Mouse (Mus musculus): ENCODE measurements around the gene Scel. TPM values are rescaled to one million over a fixed set of nuclear protein-coding genes. Genes with fewer than 3 reads are reported as not detected.

Gene Scel
- polyA plus RNA-seq, 1 experiment, result not detected

GRCm38 (mm10) chr14:103481514-103481913, 31.6 kb upstream of the Scel start:
- TF ChIP-seq MYOD1 (IDR thresholded peaks at IDR 0.05; ENCODE audit: control insufficient read depth, insufficient read length, low read depth) (no peak), FOSL1 (IDR thresholded peaks at IDR 0.05; ENCODE audit: insufficient read depth, low read length, poor library complexity, severe bottlenecking) (no peak), CEBPB (IDR thresholded peaks at IDR 0.05; ENCODE audit: low read depth) (no peak), CTCF (IDR thresholded peaks at IDR 0.05; ENCODE audit: control insufficient read depth, insufficient read depth, insufficient read length) (no peak), MYOG (IDR thresholded peaks at IDR 0.05; ENCODE audit: control insufficient read depth, extremely low read depth, insufficient read length) (no peak), USF1 (IDR thresholded peaks at IDR 0.05; ENCODE audit: low read depth) (no peak)
- Histone ChIP-seq H3K79me2 (ENCODE audit: control insufficient read depth, insufficient read depth) (no peaks in the 10 kb centered on the region), H3K4me3 (ENCODE audit: insufficient read depth, poor library complexity, severe bottlenecking) (no peak overlapping the region), H3K27me3 (ENCODE audit: control insufficient read depth, insufficient read depth, insufficient read length) (no peaks in the 10 kb centered on the region), H3K36me3 (ENCODE audit: control insufficient read depth, insufficient read depth) (no peaks in the 10 kb centered on the region), H3K79me3 (ENCODE audit: low read depth) (no peaks in the 10 kb centered on the region), H3ac (ENCODE audit: control insufficient read depth, insufficient read length, low read depth) (no peak overlapping the region)

DNA sequence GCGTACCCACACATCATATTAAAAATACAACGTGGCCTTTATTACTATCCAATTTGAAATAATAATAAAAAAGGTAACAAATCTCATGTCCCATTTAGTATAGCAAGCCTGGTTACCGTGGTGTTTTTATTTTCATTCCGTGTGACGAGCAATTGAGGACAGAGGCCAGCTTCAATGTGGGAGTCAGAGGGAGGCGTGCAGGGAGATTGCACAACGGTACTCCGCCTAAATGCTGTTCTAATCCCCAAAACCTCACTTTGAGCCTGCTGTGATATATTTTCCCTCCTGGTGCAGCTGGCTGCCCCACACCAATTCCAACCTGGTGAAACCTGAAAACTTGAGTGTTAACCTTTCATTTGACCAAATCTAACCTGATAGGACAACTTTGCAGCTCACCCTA, 27.5 kb upstream of the Scel start:
- Histone ChIP-seq H3K27me3 (ENCODE audit: control insufficient read depth, insufficient read depth, insufficient read length) (no peaks in the 10 kb centered on the region), H3K79me2 (ENCODE audit: control insufficient read depth, insufficient read depth) (no peaks in the 10 kb centered on the region), H3K36me3 (ENCODE audit: control insufficient read depth, insufficient read depth) (no peaks in the 10 kb centered on the region), H3K4me3 (ENCODE audit: insufficient read depth, poor library complexity, severe bottlenecking) (no peak overlapping the region), H3ac (ENCODE audit: control insufficient read depth, insufficient read length, low read depth) (no peak overlapping the region), H3K79me3 (ENCODE audit: low read depth) (no peaks in the 10 kb centered on the region)
- TF ChIP-seq CTCF (IDR thresholded peaks at IDR 0.05; ENCODE audit: control insufficient read depth, insufficient read depth, insufficient read length) (no peak), MAX (IDR thresholded peaks at IDR 0.05) (no peak), FOSL1 (IDR thresholded peaks at IDR 0.05; ENCODE audit: insufficient read depth, low read length, poor library complexity, severe bottlenecking) (no peak), USF1 (IDR thresholded peaks at IDR 0.05; ENCODE audit: low read depth) (no peak), CEBPB (IDR thresholded peaks at IDR 0.05; ENCODE audit: low read depth) (no peak), MYOG (IDR thresholded peaks at IDR 0.05; ENCODE audit: control insufficient read depth, extremely low read depth, insufficient read length) (no peak), MYOD1 (IDR thresholded peaks at IDR 0.05; ENCODE audit: control insufficient read depth, insufficient read length, low read depth) (no peak)

DNA sequence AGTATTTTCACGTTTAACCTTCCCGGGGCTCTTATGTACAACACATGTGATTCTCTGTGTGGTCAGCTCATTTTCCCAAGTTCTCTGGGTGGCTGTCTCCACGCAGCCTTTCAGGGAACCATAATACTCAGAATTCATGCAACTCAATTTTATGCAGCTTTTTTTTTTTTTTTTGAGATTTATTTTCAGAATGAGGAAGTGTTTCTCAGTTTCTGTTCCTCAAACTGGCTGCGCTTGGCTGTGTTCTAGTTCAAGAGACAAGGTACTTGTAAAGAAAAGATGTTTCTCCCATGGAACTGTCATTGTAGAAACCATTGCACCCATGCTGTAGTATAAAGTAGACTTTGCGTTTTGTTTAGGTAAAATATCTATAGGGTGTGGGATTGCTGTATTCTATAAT, 26.2 kb upstream of the Scel start:
- Histone ChIP-seq H3ac (ENCODE audit: control insufficient read depth, insufficient read length, low read depth) (no peak overlapping the region), H3K79me3 (ENCODE audit: low read depth) (no peaks in the 10 kb centered on the region), H3K36me3 (ENCODE audit: control insufficient read depth, insufficient read depth) (no peaks in the 10 kb centered on the region), H3K79me2 (ENCODE audit: control insufficient read depth, insufficient read depth) (no peaks in the 10 kb centered on the region), H3K4me3 (ENCODE audit: insufficient read depth, poor library complexity, severe bottlenecking) (no peak overlapping the region), H3K27me3 (ENCODE audit: control insufficient read depth, insufficient read depth, insufficient read length) (no peaks in the 10 kb centered on the region)
- TF ChIP-seq CTCF (IDR thresholded peaks at IDR 0.05; ENCODE audit: control insufficient read depth, insufficient read depth, insufficient read length) (no peak), CEBPB (IDR thresholded peaks at IDR 0.05; ENCODE audit: low read depth) (no peak), FOSL1 (IDR thresholded peaks at IDR 0.05; ENCODE audit: insufficient read depth, low read length, poor library complexity, severe bottlenecking) (no peak), USF1 (IDR thresholded peaks at IDR 0.05; ENCODE audit: low read depth) (no peak), MYOG (IDR thresholded peaks at IDR 0.05; ENCODE audit: control insufficient read depth, extremely low read depth, insufficient read length) (no peak), MYOD1 (IDR thresholded peaks at IDR 0.05; ENCODE audit: control insufficient read depth, insufficient read length, low read depth) (no peak), MAX (IDR thresholded peaks at IDR 0.05) (no peak)

GRCm38 (mm10) chr14:103488659-103489058, 24.5 kb upstream of the Scel start:
- H3K79me3 ChIP-seq (ENCODE audit: low read depth), result no peaks in the 10 kb centered on the region
- no peak overlapping the region for H3ac ChIP-seq (ENCODE audit: control insufficient read depth, insufficient read length, low read depth)
- no peaks in the 10 kb centered on the region for H3K79me2 ChIP-seq (ENCODE audit: control insufficient read depth, insufficient read depth)
- H3K27me3 ChIP-seq (ENCODE audit: control insufficient read depth, insufficient read depth, insufficient read length), result no peaks in the 10 kb centered on the region
- H3K36me3 ChIP-seq (ENCODE audit: control insufficient read depth, insufficient read depth), result no peaks in the 10 kb centered on the region
- TF ChIP-seq MYOD1 (IDR thresholded peaks at IDR 0.05; ENCODE audit: control insufficient read depth, insufficient read length, low read depth) (no peak), MAX (IDR thresholded peaks at IDR 0.05) (no peak), CTCF (IDR thresholded peaks at IDR 0.05; ENCODE audit: control insufficient read depth, insufficient read depth, insufficient read length) (no peak), FOSL1 (IDR thresholded peaks at IDR 0.05; ENCODE audit: insufficient read depth, low read length, poor library complexity, severe bottlenecking) (no peak), CEBPB (IDR thresholded peaks at IDR 0.05; ENCODE audit: low read depth) (no peak), MYOG (IDR thresholded peaks at IDR 0.05; ENCODE audit: control insufficient read depth, extremely low read depth, insufficient read length) (no peak)
- no peak overlapping the region for H3K4me3 ChIP-seq (ENCODE audit: insufficient read depth, poor library complexity, severe bottlenecking)

DNA sequence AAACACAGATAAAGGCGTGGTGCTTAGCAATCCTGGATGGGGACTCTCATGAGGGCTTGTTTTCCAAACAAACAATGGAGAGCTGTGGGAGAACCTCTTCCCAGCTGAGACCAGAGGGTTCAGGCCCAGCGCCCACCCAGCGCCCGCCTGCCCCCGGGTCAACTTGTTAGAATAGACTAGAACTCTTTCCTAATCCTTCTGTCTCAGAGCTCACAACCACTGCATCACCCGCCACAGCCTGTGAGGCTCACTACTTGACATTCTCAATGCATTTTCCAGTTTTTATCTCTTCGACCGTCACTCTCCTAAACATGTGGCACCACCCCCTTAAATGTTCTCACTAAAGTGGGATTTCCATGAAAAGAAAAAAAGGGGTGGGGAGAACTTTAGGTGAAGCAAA, 14.9 kb upstream of the Scel start:
- H3K4me3 ChIP-seq (ENCODE audit: insufficient read depth, poor library complexity, severe bottlenecking), result no peak overlapping the region
- H3K79me2 ChIP-seq (ENCODE audit: control insufficient read depth, insufficient read depth), result no peaks in the 10 kb centered on the region
- no peaks in the 10 kb centered on the region for H3K27me3 ChIP-seq (ENCODE audit: control insufficient read depth, insufficient read depth, insufficient read length)
- TF ChIP-seq CEBPB (IDR thresholded peaks at IDR 0.05; ENCODE audit: low read depth), result no peak
- no peak for TF ChIP-seq MYOG (IDR thresholded peaks at IDR 0.05; ENCODE audit: control insufficient read depth, extremely low read depth, insufficient read length)
- no peaks in the 10 kb centered on the region for H3K36me3 ChIP-seq (ENCODE audit: control insufficient read depth, insufficient read depth)
- no peak overlapping the region for H3ac ChIP-seq (ENCODE audit: control insufficient read depth, insufficient read length, low read depth)
- no peaks in the 10 kb centered on the region for H3K79me3 ChIP-seq (ENCODE audit: low read depth)

DNA sequence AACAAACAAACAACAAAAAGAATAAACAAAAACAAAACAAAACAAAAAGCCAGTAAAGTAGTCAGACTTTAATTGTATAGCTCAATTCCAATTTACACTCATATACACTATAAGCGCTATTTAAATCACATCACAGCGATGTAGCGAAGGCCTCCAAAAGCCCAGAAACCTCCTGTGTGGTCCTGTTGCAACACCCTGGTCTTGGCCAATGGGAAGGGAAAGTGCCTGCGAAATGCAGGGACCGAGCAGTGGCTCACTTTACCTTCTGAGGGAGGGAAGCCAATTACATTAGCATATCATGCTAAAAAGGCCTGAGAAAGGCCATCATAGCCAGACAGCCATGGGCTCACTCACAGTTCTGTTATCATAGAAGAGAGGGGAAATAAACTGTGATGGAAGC, 14.5 kb upstream of the Scel start:
- Histone ChIP-seq H3K4me3 (ENCODE audit: insufficient read depth, poor library complexity, severe bottlenecking) (no peak overlapping the region), H3K36me3 (ENCODE audit: control insufficient read depth, insufficient read depth) (no peaks in the 10 kb centered on the region), H3K79me2 (ENCODE audit: control insufficient read depth, insufficient read depth) (no peaks in the 10 kb centered on the region), H3ac (ENCODE audit: control insufficient read depth, insufficient read length, low read depth) (no peak overlapping the region), H3K79me3 (ENCODE audit: low read depth) (no peaks in the 10 kb centered on the region), H3K27me3 (ENCODE audit: control insufficient read depth, insufficient read depth, insufficient read length) (no peaks in the 10 kb centered on the region)
- TF ChIP-seq CTCF (IDR thresholded peaks at IDR 0.05; ENCODE audit: control insufficient read depth, insufficient read depth, insufficient read length), result no peak
- no peak for TF ChIP-seq MAX (IDR thresholded peaks at IDR 0.05)
- TF ChIP-seq CEBPB (IDR thresholded peaks at IDR 0.05; ENCODE audit: low read depth), result no peak
- no peak for TF ChIP-seq MYOG (IDR thresholded peaks at IDR 0.05; ENCODE audit: control insufficient read depth, extremely low read depth, insufficient read length)
- TF ChIP-seq FOSL1 (IDR thresholded peaks at IDR 0.05; ENCODE audit: insufficient read depth, low read length, poor library complexity, severe bottlenecking), result no peak
- TF ChIP-seq MYOD1 (IDR thresholded peaks at IDR 0.05; ENCODE audit: control insufficient read depth, insufficient read length, low read depth), result no peak
- TF ChIP-seq USF1 (IDR thresholded peaks at IDR 0.05; ENCODE audit: low read depth), result no peak
